Mouse (Mus musculus) T-helper 2 cell (primary cell): ENCODE data around the gene 2610528A11Rik.

ENCODE experiments used
- in situ Hi-C: fragments of 300-600 bp; cut with MboI, MseI; formaldehyde crosslinking; loops from one replicate; pipeline ENCODE4 v1.15.1; 2025; ENCODE audit warnings: high pct_unique_total_duplicates

The 2610528A11Rik gene

GRCm38 (mm10) chr14:37094436-37094835 is 19.4 kb downstream of the 2610528A11Rik start:
- in situ Hi-C loops: no loop called here

GRCm38 (mm10) chr14:37083755-37084154 is 30.1 kb downstream of the 2610528A11Rik start:
- in situ Hi-C loops: no loop called here

- in situ Hi-C loops: no loop called here
These were observed 33.1 kb downstream of the 2610528A11Rik start for GRCm38 (mm10) chr14:37080724-37081123.

GRCm38 (mm10) chr14:37068516-37068915 is 45.3 kb downstream of the 2610528A11Rik start:
- in situ Hi-C loops: no loop called here

- in situ Hi-C loops: no loop called here
These were observed 46.2 kb downstream of the 2610528A11Rik start, which contains the start of gene Lrit2 for GRCm38 (mm10) chr14:37067629-37068028. Gene Lrit2 (plus strand): TSS chr14:37067929.

- in situ Hi-C loops: no loop called here
These were observed 47.2 kb downstream of the 2610528A11Rik start for GRCm38 (mm10) chr14:37066636-37067035.

GRCm38 (mm10) chr14:37064849-37065248 is 49.0 kb downstream of the 2610528A11Rik start:
- in situ Hi-C loops: no loop called here
